Mouse (Mus musculus): ENCODE results near the gene Gm10184.
"Not testable (repeated sequence)": the region's sequence is repeated elsewhere in the genome, so short reads cannot be mapped to it uniquely, and the experiment has no call there.

DNA sequence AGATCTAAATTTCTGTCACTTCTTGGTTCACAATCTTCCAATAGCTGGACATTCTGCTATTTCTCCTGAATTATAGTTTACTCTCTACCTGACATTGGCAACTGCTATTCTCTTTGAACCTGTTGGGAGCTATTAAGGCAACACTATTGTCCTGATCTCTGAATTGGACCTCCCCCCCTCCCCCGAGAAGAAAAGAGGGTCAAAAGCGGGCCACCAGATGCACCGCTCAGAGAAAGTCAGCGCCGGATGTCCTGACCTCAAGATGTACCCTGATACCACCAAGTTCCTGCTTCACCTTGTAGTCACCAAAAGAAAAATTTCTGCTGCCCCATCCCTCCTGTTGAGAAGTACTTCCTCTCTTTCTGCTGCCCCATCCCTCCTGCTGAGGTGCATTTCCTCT is 5.5 kb downstream of the Gm10184 start:
- not testable (repeated sequence) for TF ChIP-seq CTCF (IDR thresholded peaks at IDR 0.05; ENCODE audit: borderline replicate concordance, insufficient read depth, low read length); POLR2A (IDR thresholded peaks at IDR 0.05; ENCODE audit: low read depth, low read length)

Data from embryonic fibroblast, embryonic 13.5 days (primary cell).